Mouse (Mus musculus) embryonic fibroblast, embryonic 13.5 days (primary cell): Measurements from ENCODE around the gene Tesk2.

Experiments used
- CTCF ChIP-seq: IDR thresholded peaks from 2 replicates; pipeline ENCODE4 v1.5.1; 2011; ENCODE audit warnings: mild to moderate bottlenecking, control low read depth, low read length, moderate library complexity, borderline replicate concordance; ENCODE audit not compliant: insufficient read depth
- POLR2A ChIP-seq: IDR thresholded peaks from 2 replicates; pipeline ENCODE4 v1.6.1; 2011; ENCODE audit warnings: low read depth, mild to moderate bottlenecking, control low read depth, low read length, moderate library complexity

GRCm38 (mm10) chr4:116708791-116709390 lies 11.9 kb upstream of the Tesk2 start:
- TF ChIP-seq CTCF (no peak), POLR2A (no peak)
